Mouse (Mus musculus) midbrain, embryonic 13.5 days (tissue): ENCODE data around the gene Shisal1. TPM values are rescaled to one million over a fixed set of nuclear protein-coding genes. Genes with fewer than 3 reads are reported as not detected.

Source experiments
- ATAC-seq: fragments of 200-750 bp; cut with Nextera tagmentation; 2 replicates; pipeline ENCODE4 v1.8.0; 2017; ENCODE audit warnings: mild to moderate bottlenecking, moderate TSS enrichment, moderate library complexity
- H3K27ac ChIP-seq: fragments of 300-500 bp; sonication (generic); 2 replicates; pipeline ENCODE4 v1.5.1; 2015; ENCODE audit warnings: inconsistent platforms, mild to moderate bottlenecking, moderate library complexity
- H3K27me3 ChIP-seq: fragments of 300-500 bp; sonication (generic); 2 replicates; pipeline ENCODE4 v1.6.1; 2015; ENCODE audit warnings: mild to moderate bottlenecking, inconsistent platforms
- H3K36me3 ChIP-seq: fragments of 300-500 bp; sonication (generic); 2 replicates; pipeline ENCODE4 v1.6.1; 2015; ENCODE audit warnings: mild to moderate bottlenecking, inconsistent platforms
- H3K4me1 ChIP-seq: fragments of 300-500 bp; sonication (generic); replicated peaks from 2 replicates; pipeline ENCODE4 v1.6.1; 2015; ENCODE audit warnings: inconsistent platforms
- H3K4me2 ChIP-seq: fragments of 300-500 bp; sonication (generic); replicated peaks from 2 replicates; pipeline ENCODE4 v1.6.1; 2015; ENCODE audit warnings: moderate library complexity, mild to moderate bottlenecking, inconsistent platforms
- H3K4me3 ChIP-seq: fragments of 300-500 bp; sonication (generic); replicated peaks from 2 replicates; pipeline ENCODE4 v1.5.1; 2015; ENCODE audit warnings: mild to moderate bottlenecking, inconsistent platforms
- H3K9ac ChIP-seq: fragments of 300-500 bp; sonication (generic); replicated peaks from 2 replicates; pipeline ENCODE4 v1.6.1; 2015; ENCODE audit warnings: mild to moderate bottlenecking, inconsistent platforms
- H3K9me3 ChIP-seq: fragments of 300-500 bp; sonication (generic); 2 replicates; pipeline ENCODE4 v1.6.1; 2016; ENCODE audit warnings: mild to moderate bottlenecking, inconsistent platforms
- WGBS: fragments of 180-500 bp; shearing (Covaris S2); methylation state at CpG from one replicate; pipeline ENCODE4 v1.1.7; 2015; 5-methylcytosine and 5-hydroxymethylcytosine counted together
- polyA plus RNA-seq: library from polyadenylated mRNA; unstranded; fragments of >200 nt; fragmentation: Nextera tagmentation; extraction: Ambion mirVana; gene quantifications from 2 replicates; pipeline ENCODE4 v1.2.1, GENCODE M21; 2015

Gene Shisal1
- polyA plus RNA-seq, 1 experiment from 2014 or later = 11.1 TPM

DNA sequence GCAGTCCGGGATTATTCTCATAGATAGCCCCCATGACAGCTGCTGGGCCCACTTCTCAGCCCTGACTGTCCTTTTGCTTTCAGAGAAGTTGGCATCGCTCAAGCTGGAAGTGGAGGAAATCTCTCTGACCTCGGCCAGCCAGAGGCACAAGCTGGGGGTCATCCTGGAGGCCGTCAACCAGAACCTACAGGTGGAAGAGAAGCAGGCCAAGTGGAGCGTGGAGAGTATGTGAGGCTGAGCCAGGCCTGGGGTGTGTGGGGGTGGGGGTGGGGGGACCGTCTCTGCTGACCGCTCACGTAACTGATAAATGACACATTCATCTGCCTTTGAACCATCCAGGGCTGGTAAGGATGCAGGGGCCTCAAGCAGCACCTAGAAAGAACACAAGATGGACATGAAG lies 117.0 kb downstream of the Shisal1 start:
- Histone ChIP-seq H3K27me3 (no peaks in the 10 kb centered on the region; the same call in 1 of the 2 replicates), H3K9ac (no peak overlapping the region), H3K4me3 (no peak overlapping the region), H3K27ac (no peak overlapping the region), H3K4me2 (no peak overlapping the region), H3K9me3 (no peaks in the 10 kb centered on the region), H3K4me1 (peaks cover 14% of the 10 kb centered on the region; the same call in 1 of the 2 replicates), H3K36me3 (no peaks in the 10 kb centered on the region)
- 81% methylated on average over 8 of the region's 8 CpGs for WGBS
- ATAC-seq = no peak

Other genes starting within 250 kb of the Shisal1 start
- gene Parvb, start 215.1 kb downstream of the Shisal1 start, polyA plus RNA-seq = 4.7 and 6.2 TPM in 2 replicates
- gene Parvg, start 123.1 kb downstream of the Shisal1 start, polyA plus RNA-seq = 0.59 and 0.78 TPM in 2 replicates
- 57.8 and 62.2 TPM in 2 replicates for gene Rtl6, start 110.7 kb upstream of the Shisal1 start, polyA plus RNA-seq
- gene Prr5, start 222.5 kb upstream of the Shisal1 start, polyA plus RNA-seq = 12.2 and 13.8 TPM in 2 replicates